Comparison of ENCODE assay signal across 7 mouse cellular contexts in genomic region chr13:94941230-94941629, GRCm38 (mm10). TPM values are rescaled to one million over a fixed set of nuclear protein-coding genes. Genes with fewer than 3 reads are reported as not detected.
DNase-seq lines count a peak whose midpoint lies in the region; ATAC-seq and TF ChIP-seq lines count a peak whose summit lies in the region.

No protein-coding gene starts in this region.

- no peak overlapping the region for H3K27ac ChIP-seq in forebrain, postnatal 0 days (ENCODE audit: low read depth, low read length)
- H3K27ac ChIP-seq in liver, postnatal 0 days (ENCODE audit: low read depth), result no peak overlapping the region

- peak; percentile 63 for TF ChIP-seq CTCF in E14TG2a.4 (conservative IDR thresholded peaks at IDR 0.05; ENCODE audit: low read length)
- peak; percentile 76 for TF ChIP-seq CTCF in forebrain, postnatal 0 days (IDR thresholded peaks at IDR 0.05; ENCODE audit: low read depth)
- TF ChIP-seq CTCF in liver, postnatal 0 days (IDR thresholded peaks at IDR 0.05; ENCODE audit: low read depth), result peak; percentile 78

- ATAC-seq in forebrain, postnatal 0 days, result no peak
- no peak for ATAC-seq in liver, postnatal 0 days

- no peak for TF ChIP-seq EP300 in liver, postnatal 0 days (IDR thresholded peaks at IDR 0.05; ENCODE audit: low read depth)

- H3K4me3 ChIP-seq in E14TG2a.4 (replicated peaks; ENCODE audit: low read length), result no peak overlapping the region
- H3K4me3 ChIP-seq in forebrain, postnatal 0 days (ENCODE audit: low read depth, low read length), result no peak overlapping the region
- no peak overlapping the region for H3K4me3 ChIP-seq in liver, postnatal 0 days (ENCODE audit: low read depth, low read length)

- H3K9me3 ChIP-seq in E14TG2a.4 (ENCODE audit: low read length), result no peaks in the 10 kb centered on the region
- no peaks in the 10 kb centered on the region for H3K9me3 ChIP-seq in forebrain, postnatal 0 days (ENCODE audit: low read length)
- no peaks in the 10 kb centered on the region for H3K9me3 ChIP-seq in liver, postnatal 0 days (ENCODE audit: low read length)

- 13% methylated on average over 4 of the region's 4 CpGs for WGBS in forebrain, postnatal 0 days
- WGBS in liver, postnatal 0 days (ENCODE audit: insufficient replicate concordance), result 15% methylated on average over 4 of the region's 4 CpGs

- peaks cover 7% of the 10 kb centered on the region; the same call in 1 of the 2 replicates for H3K27me3 ChIP-seq in E14TG2a.4 (ENCODE audit: insufficient read depth, low read length)
- no peaks in the 10 kb centered on the region for H3K27me3 ChIP-seq in forebrain, postnatal 0 days (ENCODE audit: insufficient read depth, low read length)
- peaks cover 3% of the 10 kb centered on the region; the same call in 1 of the 2 replicates for H3K27me3 ChIP-seq in liver, postnatal 0 days (ENCODE audit: insufficient read depth, low read length)

- peaks cover 13% of the 10 kb centered on the region for H3K4me1 ChIP-seq in E14TG2a.4 (replicated peaks; ENCODE audit: low read depth, low read length)
- no peaks in the 10 kb centered on the region for H3K4me1 ChIP-seq in forebrain, postnatal 0 days (ENCODE audit: insufficient read depth)
- H3K4me1 ChIP-seq in liver, postnatal 0 days (ENCODE audit: insufficient read depth), result no peaks in the 10 kb centered on the region

- no peaks in the 10 kb centered on the region for H3K36me3 ChIP-seq in E14TG2a.4 (ENCODE audit: insufficient read depth, low read length)
- no peaks in the 10 kb centered on the region for H3K36me3 ChIP-seq in forebrain, postnatal 0 days (ENCODE audit: insufficient read depth)
- no peaks in the 10 kb centered on the region for H3K36me3 ChIP-seq in liver, postnatal 0 days (replicated peaks; ENCODE audit: insufficient read depth, low read length)

- no peak overlapping the region for H3K4me2 ChIP-seq in forebrain, postnatal 0 days (ENCODE audit: low read depth)
- no peak overlapping the region for H3K4me2 ChIP-seq in liver, postnatal 0 days (ENCODE audit: low read depth, low read length)

- H3K9ac ChIP-seq in forebrain, postnatal 0 days, result no peak overlapping the region
- no peak overlapping the region for H3K9ac ChIP-seq in liver, postnatal 0 days (replicated peaks)

- DNase-seq in A20 (ENCODE audit: low read depth, low spot score), result peak; percentile 74
- peak; percentile 9 for DNase-seq in cerebellum, adult 11-12 months
- peak; percentile 82 for DNase-seq in forebrain, postnatal 0 days
- peak; percentile 64 to 85 for DNase-seq in kidney, postnatal 25 days
- peak; percentile 68 for DNase-seq in liver, postnatal 0 days
- peak; percentile 63 for DNase-seq in right cerebral cortex, adult 18-20 months

RNA-seq across cellular contexts. Expression of gene Wdr41, which starts 34.9 kb away (rescaled TPM):
- 23.9 and 29.0 TPM in 2 replicates for total RNA-seq in forebrain, postnatal 0 days (2014; rRNA removed)
- 17.8 and 26.1 TPM in 2 replicates for polyA plus RNA-seq in forebrain, postnatal 0 days (2015; fragmentation: Nextera tagmentation; extraction: Ambion mirVana)
- 7.4 and 7.5 TPM in 2 replicates for polyA plus RNA-seq in liver, postnatal 0 days (2015; fragmentation: Nextera tagmentation; extraction: Ambion mirVana)

Comparison
In these comparisons a context has a peak if more than half of its experiments do, and no peak if none do; other contexts are left out.
1. DNase-seq: peak in every context shown above with its lines; median percentile 82 in forebrain, postnatal 0 days; 74 in kidney, postnatal 25 days; 74 in A20; 68 in liver, postnatal 0 days; 63 in right cerebral cortex, adult 18-20 months; 9 in cerebellum, adult 11-12 months.